Mouse (Mus musculus): ENCODE measurements at regions not wholly inside any gene's neighbourhood (a gene's known extent, or its start where the extent isn't known, plus 50 kb on each side); places are given as distances from the start of the nearest gene placed in this dataset.

- TF ChIP-seq FLI1 (IDR thresholded peaks at IDR 0.05; ENCODE audit: low read length) (no peak), GATA1 (IDR thresholded peaks at IDR 0.05; ENCODE audit: borderline replicate concordance, low read length) (no peak)
Observed at GRCm38 (mm10) chr3:118507582-118508237, 54.2 kb upstream of the Dpyd start.

Measured in megakaryocyte, embryonic 14.5 days (primary cell).